Mouse (Mus musculus): ENCODE results near the gene Defb47. TPM values are rescaled to one million over a fixed set of nuclear protein-coding genes. Genes with fewer than 3 reads are reported as not detected.

Gene Defb47
- total RNA-seq, 1 experiment: not detected

DNA sequence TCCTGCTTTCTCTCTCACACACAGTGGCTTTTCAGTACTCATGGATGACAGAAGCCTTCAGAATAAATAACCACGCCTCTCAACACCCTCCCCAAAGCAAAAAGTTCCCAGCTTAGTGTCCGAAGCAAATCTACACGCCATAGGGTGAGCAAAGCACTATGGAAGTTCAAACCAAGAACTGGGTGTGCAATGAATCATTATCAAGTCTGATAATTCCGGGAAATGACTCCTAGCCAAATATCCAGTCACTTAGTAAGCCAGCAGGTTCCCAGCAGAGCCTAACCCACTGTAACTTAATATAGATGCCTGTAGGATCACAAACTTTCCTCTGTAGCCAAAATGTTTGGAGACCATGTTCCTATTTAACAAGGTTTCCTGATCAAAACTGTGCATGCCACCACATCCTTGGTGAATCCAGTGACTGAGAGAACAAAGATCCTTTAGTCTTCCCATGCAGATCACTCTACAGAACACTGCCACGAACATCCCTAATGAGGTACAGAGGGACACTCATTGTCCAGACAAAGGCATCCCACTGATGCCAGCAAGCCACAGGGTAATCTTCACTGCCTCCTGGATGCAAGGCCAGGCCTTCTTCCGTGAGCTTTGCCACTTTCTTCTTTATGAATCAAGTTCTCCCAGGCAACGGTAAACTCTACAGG, 5.9 kb upstream of the Defb47 start:
- TF ChIP-seq MAFK (IDR thresholded peaks at IDR 0.05; ENCODE audit: insufficient read depth, low read depth, low read length) (no peak), ZNF384 (IDR thresholded peaks at IDR 0.05; ENCODE audit: low read depth, low read length) (no peak), HCFC1 (IDR thresholded peaks at IDR 0.05; ENCODE audit: borderline replicate concordance, insufficient read depth, low read length) (no peak), CHD2 (IDR thresholded peaks at IDR 0.05; ENCODE audit: low read depth, low read length) (no peak), ZC3H11A (IDR thresholded peaks at IDR 0.05; ENCODE audit: borderline replicate concordance, low read depth, low read length) (no peak)
- Histone ChIP-seq H3K4me1 (ENCODE audit: control insufficient read depth in 2 of 2, insufficient read depth in 2 of 2, low read length in 2 of 2, poor library complexity in 1 of 2) (no peaks in the 10 kb centered on the region), H3K9me3 (ENCODE audit: control insufficient read depth, insufficient read depth, low read depth, low read length) (no peaks in the 10 kb centered on the region), H3K36me3 (ENCODE audit: control insufficient read depth, insufficient read depth, low read length, poor library complexity, severe bottlenecking) (no peaks in the 10 kb centered on the region), H3K27ac (ENCODE audit: insufficient read depth, low read depth, low read length, poor library complexity, severe bottlenecking) (no peak overlapping the region), H3K4me3 (ENCODE audit: insufficient read depth in 1 of 2, low read depth in 1 of 2, low read length in 2 of 2, poor library complexity in 1 of 2, severe bottlenecking in 1 of 2) (no peak overlapping the region), H3K9ac (ENCODE audit: insufficient read depth, low read depth, low read length, poor library complexity, severe bottlenecking) (no peak overlapping the region)
- DNase-seq (ENCODE audit: low read depth, low spot score): no peak
- in situ Hi-C loops (cut with MboI; ENCODE audit: low sequenced_read_pairs in 2 of 2, unreplicated experiment in 2 of 2): no loop called here

DNA sequence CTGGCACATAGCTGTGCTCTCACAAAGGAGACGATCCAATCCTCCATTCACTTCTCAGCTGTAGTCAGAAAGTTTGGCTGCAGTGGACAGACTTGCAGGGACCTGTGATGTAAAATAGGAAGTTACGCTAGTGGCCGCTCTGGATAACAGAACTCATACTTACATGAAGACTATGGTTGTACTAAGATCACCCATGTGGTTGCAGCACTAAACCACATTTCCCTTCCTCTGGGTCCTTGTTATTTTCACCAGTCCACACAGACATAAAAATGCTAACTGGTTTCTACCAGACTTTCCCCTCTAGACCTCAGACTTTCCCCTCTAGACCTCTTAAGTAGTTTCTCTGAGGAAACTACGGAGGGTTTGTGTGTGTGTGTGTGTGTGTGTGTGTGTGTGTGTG, 1.1 kb downstream of the Defb47 start:
- H3K36me3 ChIP-seq (ENCODE audit: control insufficient read depth, insufficient read depth, low read length, poor library complexity, severe bottlenecking): no peaks in the 10 kb centered on the region
- no peak overlapping the region for H3K27ac ChIP-seq (ENCODE audit: insufficient read depth, low read depth, low read length, poor library complexity, severe bottlenecking)
- in situ Hi-C loops (cut with MboI; ENCODE audit: low sequenced_read_pairs in 2 of 2, unreplicated experiment in 2 of 2): no loop called here
- H3K4me3 ChIP-seq (ENCODE audit: insufficient read depth in 1 of 2, low read depth in 1 of 2, low read length in 2 of 2, poor library complexity in 1 of 2, severe bottlenecking in 1 of 2): no peak overlapping the region
- DNase-seq (ENCODE audit: low read depth, low spot score): no peak
- TF ChIP-seq MAFK (IDR thresholded peaks at IDR 0.05; ENCODE audit: insufficient read depth, low read depth, low read length) (no peak), HCFC1 (IDR thresholded peaks at IDR 0.05; ENCODE audit: borderline replicate concordance, insufficient read depth, low read length) (no peak), CHD2 (IDR thresholded peaks at IDR 0.05; ENCODE audit: low read depth, low read length) (no peak), ZNF384 (IDR thresholded peaks at IDR 0.05; ENCODE audit: low read depth, low read length) (no peak), ZC3H11A (IDR thresholded peaks at IDR 0.05; ENCODE audit: borderline replicate concordance, low read depth, low read length) (no peak)
- no peaks in the 10 kb centered on the region for H3K4me1 ChIP-seq (ENCODE audit: control insufficient read depth in 2 of 2, insufficient read depth in 2 of 2, low read length in 2 of 2, poor library complexity in 1 of 2)
- H3K9me3 ChIP-seq (ENCODE audit: control insufficient read depth, insufficient read depth, low read depth, low read length): no peaks in the 10 kb centered on the region
- no peak overlapping the region for H3K9ac ChIP-seq (ENCODE audit: insufficient read depth, low read depth, low read length, poor library complexity, severe bottlenecking)

DNA sequence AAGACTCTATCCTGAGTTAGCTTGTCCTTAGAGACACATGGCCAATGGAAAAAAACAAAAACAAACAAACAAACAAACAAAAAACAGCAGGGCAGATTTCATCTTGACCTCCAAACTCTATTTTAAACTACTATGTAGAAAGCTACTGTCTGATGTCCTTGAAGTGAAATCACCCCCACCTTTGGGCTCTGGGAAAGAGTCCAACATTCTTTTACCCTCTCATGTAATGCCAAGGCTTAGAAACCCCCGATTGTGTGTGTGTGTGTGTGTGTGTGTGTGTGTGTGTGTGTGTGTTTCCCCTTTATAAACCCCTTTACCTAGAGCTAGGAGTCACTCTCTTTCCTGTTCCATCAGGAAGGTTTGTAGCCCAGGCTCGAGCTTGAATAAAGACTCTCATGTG, 4.7 kb downstream of the Defb47 start:
- no peak for TF ChIP-seq ZC3H11A (IDR thresholded peaks at IDR 0.05; ENCODE audit: borderline replicate concordance, low read depth, low read length)
- no peak for TF ChIP-seq CHD2 (IDR thresholded peaks at IDR 0.05; ENCODE audit: low read depth, low read length)
- no peak for TF ChIP-seq ZNF384 (IDR thresholded peaks at IDR 0.05; ENCODE audit: low read depth, low read length)
- in situ Hi-C loops (cut with MboI; ENCODE audit: low sequenced_read_pairs in 2 of 2, unreplicated experiment in 2 of 2): no loop called here
- Histone ChIP-seq H3K4me3 (ENCODE audit: insufficient read depth in 1 of 2, low read depth in 1 of 2, low read length in 2 of 2, poor library complexity in 1 of 2, severe bottlenecking in 1 of 2) (no peak overlapping the region), H3K27ac (ENCODE audit: insufficient read depth, low read depth, low read length, poor library complexity, severe bottlenecking) (no peak overlapping the region), H3K9ac (ENCODE audit: insufficient read depth, low read depth, low read length, poor library complexity, severe bottlenecking) (no peak overlapping the region), H3K9me3 (ENCODE audit: control insufficient read depth, insufficient read depth, low read depth, low read length) (no peaks in the 10 kb centered on the region), H3K4me1 (ENCODE audit: control insufficient read depth in 2 of 2, insufficient read depth in 2 of 2, low read length in 2 of 2, poor library complexity in 1 of 2) (no peaks in the 10 kb centered on the region), H3K36me3 (ENCODE audit: control insufficient read depth, insufficient read depth, low read length, poor library complexity, severe bottlenecking) (no peaks in the 10 kb centered on the region)
- no peak for DNase-seq (ENCODE audit: low read depth, low spot score)

DNA sequence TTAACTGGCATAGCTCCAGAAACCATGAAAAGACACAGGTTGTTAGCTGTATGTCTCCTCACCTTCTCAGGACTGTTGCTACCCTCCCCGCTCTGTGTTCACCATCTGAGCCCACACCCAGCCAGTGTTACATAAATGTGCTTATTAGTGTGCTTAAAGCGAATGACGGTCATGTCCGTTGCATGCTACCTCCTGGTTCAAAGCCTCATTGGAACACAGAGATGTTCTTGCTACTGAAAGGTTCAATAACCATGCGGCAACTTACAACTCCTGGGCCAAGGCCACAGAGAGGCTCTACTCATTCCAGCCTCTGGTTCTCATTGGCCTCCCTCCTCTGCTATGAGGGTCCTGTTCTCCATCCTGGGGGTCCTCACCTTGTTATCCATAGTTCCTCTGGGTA, 13.6 kb downstream of the Defb47 start, which contains the start of gene Defb43:
TSS of gene Defb43 (plus strand) at position 301 of the 400 bp plus-strand sequence.
- no peaks in the 10 kb centered on the region for H3K4me1 ChIP-seq (ENCODE audit: control insufficient read depth in 2 of 2, insufficient read depth in 2 of 2, low read length in 2 of 2, poor library complexity in 1 of 2)
- in situ Hi-C loops (cut with MboI; ENCODE audit: low sequenced_read_pairs in 2 of 2, unreplicated experiment in 2 of 2): no loop called here
- DNase-seq (ENCODE audit: low read depth, low spot score): no peak
- H3K9me3 ChIP-seq (ENCODE audit: control insufficient read depth, insufficient read depth, low read depth, low read length): no peaks in the 10 kb centered on the region
- TF ChIP-seq ZC3H11A (IDR thresholded peaks at IDR 0.05; ENCODE audit: borderline replicate concordance, low read depth, low read length) (no peak), MAFK (IDR thresholded peaks at IDR 0.05; ENCODE audit: insufficient read depth, low read depth, low read length) (no peak), ZNF384 (IDR thresholded peaks at IDR 0.05; ENCODE audit: low read depth, low read length) (no peak), HCFC1 (IDR thresholded peaks at IDR 0.05; ENCODE audit: borderline replicate concordance, insufficient read depth, low read length) (no peak), CHD2 (IDR thresholded peaks at IDR 0.05; ENCODE audit: low read depth, low read length) (no peak)
- H3K4me3 ChIP-seq (ENCODE audit: insufficient read depth in 1 of 2, low read depth in 1 of 2, low read length in 2 of 2, poor library complexity in 1 of 2, severe bottlenecking in 1 of 2): no peak within 1 kb of the TSS
- no peak within 1 kb of the TSS for H3K27ac ChIP-seq (ENCODE audit: insufficient read depth, low read depth, low read length, poor library complexity, severe bottlenecking)
- H3K36me3 ChIP-seq (ENCODE audit: control insufficient read depth, insufficient read depth, low read length, poor library complexity, severe bottlenecking): no peaks in the 10 kb centered on the region
- H3K9ac ChIP-seq (ENCODE audit: insufficient read depth, low read depth, low read length, poor library complexity, severe bottlenecking): no peak within 1 kb of the TSS

DNA sequence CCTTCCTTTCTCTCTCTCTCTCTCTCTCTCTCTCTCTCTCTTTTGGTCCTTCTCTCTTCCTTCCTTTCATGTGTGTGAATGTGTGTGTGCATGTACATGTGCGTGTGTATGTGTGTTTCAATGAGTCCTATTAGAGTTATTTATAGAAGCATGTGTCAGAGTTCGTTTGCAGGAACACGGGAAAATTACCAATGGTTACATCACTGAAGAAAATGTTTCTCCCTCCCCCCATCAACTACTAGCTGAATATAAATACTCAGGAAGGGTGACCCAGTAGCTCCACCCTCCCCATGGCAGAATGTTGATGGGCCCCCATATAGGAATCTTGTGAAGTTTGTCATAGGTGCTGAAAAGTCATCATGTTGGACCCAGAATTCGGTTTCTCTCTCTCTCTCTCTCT, 15.2 kb downstream of the Defb47 start:
- Histone ChIP-seq H3K4me1 (ENCODE audit: control insufficient read depth in 2 of 2, insufficient read depth in 2 of 2, low read length in 2 of 2, poor library complexity in 1 of 2) (no peaks in the 10 kb centered on the region), H3K27ac (ENCODE audit: insufficient read depth, low read depth, low read length, poor library complexity, severe bottlenecking) (no peak overlapping the region), H3K36me3 (ENCODE audit: control insufficient read depth, insufficient read depth, low read length, poor library complexity, severe bottlenecking) (no peaks in the 10 kb centered on the region), H3K4me3 (ENCODE audit: insufficient read depth in 1 of 2, low read depth in 1 of 2, low read length in 2 of 2, poor library complexity in 1 of 2, severe bottlenecking in 1 of 2) (no peak overlapping the region), H3K9me3 (ENCODE audit: control insufficient read depth, insufficient read depth, low read depth, low read length) (no peaks in the 10 kb centered on the region), H3K9ac (ENCODE audit: insufficient read depth, low read depth, low read length, poor library complexity, severe bottlenecking) (no peak overlapping the region)
- no peak for DNase-seq (ENCODE audit: low read depth, low spot score)
- in situ Hi-C loops (cut with MboI; ENCODE audit: low sequenced_read_pairs in 2 of 2, unreplicated experiment in 2 of 2): no loop called here
- TF ChIP-seq ZNF384 (IDR thresholded peaks at IDR 0.05; ENCODE audit: low read depth, low read length) (no peak), HCFC1 (IDR thresholded peaks at IDR 0.05; ENCODE audit: borderline replicate concordance, insufficient read depth, low read length) (no peak), MAFK (IDR thresholded peaks at IDR 0.05; ENCODE audit: insufficient read depth, low read depth, low read length) (no peak)

All from ES-E14 (cell line).